Mouse (Mus musculus) hindbrain, embryonic 13.5 days (tissue): Measurements from ENCODE around the gene Pde4d. TPM values are rescaled to one million over a fixed set of nuclear protein-coding genes. Genes with fewer than 3 reads are reported as not detected.
A peak's percentile ranks its signal among the peaks of the same experiment; 100 is the strongest.

Experiments used
- ATAC-seq: fragments of 200-750 bp; cut with Nextera tagmentation; 2 replicates; pipeline ENCODE4 v1.8.0; 2017; ENCODE audit warnings: moderate TSS enrichment; ENCODE audit not compliant: low FRiP score
- H3K27ac ChIP-seq: fragments of 300-500 bp; sonication (generic); 2 replicates; pipeline ENCODE4 v1.5.1; 2015; ENCODE audit warnings: inconsistent platforms, mild to moderate bottlenecking, moderate library complexity
- H3K27me3 ChIP-seq: fragments of 300-500 bp; sonication (generic); 2 replicates; pipeline ENCODE4 v1.6.1; 2015; ENCODE audit warnings: mild to moderate bottlenecking, inconsistent platforms
- H3K36me3 ChIP-seq: fragments of 300-500 bp; sonication (generic); 2 replicates; pipeline ENCODE4 v1.6.1; 2015; ENCODE audit warnings: mild to moderate bottlenecking, inconsistent platforms
- H3K4me1 ChIP-seq: fragments of 300-500 bp; sonication (generic); replicated peaks from 2 replicates; pipeline ENCODE4 v1.6.1; 2015; ENCODE audit warnings: inconsistent platforms
- H3K4me2 ChIP-seq: fragments of 300-500 bp; sonication (generic); 2 replicates; pipeline ENCODE4 v1.6.1; 2015; ENCODE audit warnings: inconsistent platforms, mild to moderate bottlenecking, moderate library complexity
- H3K4me3 ChIP-seq: fragments of 300-500 bp; sonication (generic); 2 replicates; pipeline ENCODE4 v1.5.1; 2015; ENCODE audit warnings: mild to moderate bottlenecking, inconsistent platforms
- H3K9ac ChIP-seq: fragments of 300-500 bp; sonication (generic); 2 replicates; pipeline ENCODE4 v1.6.1; 2015; ENCODE audit warnings: mild to moderate bottlenecking, inconsistent platforms
- H3K9me3 ChIP-seq: fragments of 300-500 bp; sonication (generic); 2 replicates; pipeline ENCODE4 v1.6.1; 2016; ENCODE audit warnings: inconsistent platforms
- WGBS: fragments of 180-500 bp; shearing (Covaris S2); methylation state at CpG from one replicate; pipeline ENCODE4 v1.1.7; 2015; 5-methylcytosine and 5-hydroxymethylcytosine counted together
- polyA plus RNA-seq: library from polyadenylated mRNA; unstranded; fragments of >200 nt; fragmentation: Nextera tagmentation; extraction: Ambion mirVana; gene quantifications from 2 replicates; pipeline ENCODE4 v1.2.1, GENCODE M21; 2015

Pde4d gene
- polyA plus RNA-seq, 1 experiment from 2014 or later = 18.6 TPM

DNA sequence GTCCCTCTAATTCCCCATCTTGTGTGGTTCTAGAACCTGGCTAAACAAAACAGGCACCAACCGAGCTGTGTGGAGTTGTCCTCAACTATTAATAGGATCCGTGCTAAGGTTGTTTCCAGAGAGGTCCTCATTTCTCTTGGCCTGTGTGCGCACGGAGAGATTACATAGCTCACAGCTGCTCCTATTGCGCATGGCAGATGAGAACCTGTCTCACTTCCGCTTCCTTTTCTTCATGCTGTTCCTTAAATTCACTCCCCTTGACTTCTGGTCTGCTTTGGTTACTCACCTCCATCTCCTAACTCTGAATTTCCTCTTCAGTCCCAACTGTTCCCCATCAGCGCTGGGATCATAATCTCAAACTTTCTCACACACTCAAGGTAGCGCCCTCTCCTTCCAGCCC, 956.6 kb downstream of the Pde4d start:
- no peak for ATAC-seq
- no peaks in the 10 kb centered on the region for H3K36me3 ChIP-seq
- H3K9me3 ChIP-seq = no peaks in the 10 kb centered on the region
- WGBS = 96% methylated on average over 8 of the region's 8 CpGs
- H3K9ac ChIP-seq = no peak overlapping the region
- no peak overlapping the region for H3K4me2 ChIP-seq
- H3K4me1 ChIP-seq = no peaks in the 10 kb centered on the region
- H3K4me3 ChIP-seq = no peak overlapping the region
- H3K27me3 ChIP-seq = no peaks in the 10 kb centered on the region
- H3K27ac ChIP-seq = no peak overlapping the region

DNA sequence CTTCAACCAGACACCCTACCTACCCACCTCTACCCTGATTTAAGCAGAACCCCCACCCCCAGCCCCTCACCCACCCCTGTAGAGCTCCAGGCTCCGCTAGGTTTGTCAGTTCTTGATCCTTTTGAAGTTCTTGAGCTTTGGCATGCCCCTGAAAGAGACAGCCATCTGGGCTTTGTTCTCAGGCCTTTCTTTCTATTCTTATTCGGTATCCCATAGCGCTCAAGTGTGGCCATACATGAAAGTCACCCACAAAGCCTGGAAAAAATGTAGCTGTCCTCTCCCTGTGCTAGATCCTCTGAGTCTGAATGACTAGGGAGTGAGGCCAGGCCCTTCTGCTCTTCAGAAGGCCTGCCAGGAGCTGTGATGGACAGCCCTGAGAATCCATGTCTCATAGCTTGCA, 957.6 kb downstream of the Pde4d start:
- ATAC-seq = no peak

DNA sequence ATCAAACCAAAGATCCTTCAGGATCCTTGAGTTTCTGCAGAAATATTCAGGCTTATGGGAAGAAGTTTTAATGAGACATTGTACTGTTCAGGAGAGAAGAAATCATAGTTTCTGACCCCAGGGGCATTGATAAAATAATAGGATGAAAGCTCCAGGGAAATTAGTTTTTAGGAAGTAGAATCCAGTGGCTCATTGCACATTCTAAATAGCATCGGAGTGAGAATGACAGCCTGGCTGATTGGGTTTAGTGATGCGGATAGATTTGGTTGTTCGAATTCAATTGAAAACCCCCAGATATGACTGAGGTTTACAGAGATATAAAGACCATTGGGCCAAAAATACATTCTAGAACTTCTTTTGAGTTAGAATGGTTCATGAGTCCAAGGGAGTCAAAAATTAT, 970.7 kb downstream of the Pde4d start:
- Histone ChIP-seq H3K4me2 (no peak overlapping the region), H3K9me3 (0 out of 2 replicates have a peak, but pooled peaks cover 7% of the 10 kb centered on the region), H3K36me3 (no peaks in the 10 kb centered on the region), H3K4me3 (no peak overlapping the region), H3K27ac (no peak overlapping the region), H3K4me1 (no peaks in the 10 kb centered on the region), H3K9ac (no peak overlapping the region), H3K27me3 (no peaks in the 10 kb centered on the region)
- WGBS = 46% methylated on average over 3 of the region's 3 CpGs
- ATAC-seq = no peak

More for the DNA sequence above, 957.6 kb downstream of the Pde4d start:
- H3K27ac ChIP-seq = no peak overlapping the region
- H3K36me3 ChIP-seq = no peaks in the 10 kb centered on the region
- WGBS = 52% methylated on average over 3 of the region's 3 CpGs
- H3K9me3 ChIP-seq = no peaks in the 10 kb centered on the region
- H3K4me2 ChIP-seq = no peak overlapping the region
- no peaks in the 10 kb centered on the region for H3K4me1 ChIP-seq
- no peaks in the 10 kb centered on the region for H3K27me3 ChIP-seq
- no peak overlapping the region for H3K9ac ChIP-seq
- H3K4me3 ChIP-seq = no peak overlapping the region

DNA sequence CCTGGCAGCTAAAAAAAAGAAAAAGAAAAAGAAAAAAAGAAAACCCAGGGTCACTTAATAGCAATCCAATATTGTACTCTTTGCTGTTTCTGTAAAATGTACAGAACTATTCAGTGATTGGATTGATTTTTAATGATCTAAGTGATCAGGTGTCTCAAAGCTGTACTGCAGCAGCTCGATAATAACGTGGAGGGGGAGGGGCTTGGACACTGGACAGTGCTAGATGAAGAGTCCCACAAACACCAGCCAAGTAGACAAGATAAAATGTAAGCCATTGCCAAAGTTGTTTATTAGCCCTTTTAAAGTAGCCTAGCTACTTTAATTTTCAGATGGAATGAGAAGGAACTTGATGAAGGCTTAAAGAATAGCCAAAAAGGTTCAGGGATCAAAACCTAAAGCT, 975.2 kb downstream of the Pde4d start:
- Histone ChIP-seq H3K4me2 (no peak overlapping the region), H3K9ac (no peak overlapping the region), H3K9me3 (0 out of 2 replicates have a peak, but pooled peaks cover 7% of the 10 kb centered on the region), H3K4me1 (no peaks in the 10 kb centered on the region), H3K4me3 (no peak overlapping the region), H3K27ac (no peak overlapping the region), H3K27me3 (no peaks in the 10 kb centered on the region), H3K36me3 (no peaks in the 10 kb centered on the region)
- ATAC-seq = no peak
- WGBS = 83% methylated on average over 2 of the region's 2 CpGs

DNA sequence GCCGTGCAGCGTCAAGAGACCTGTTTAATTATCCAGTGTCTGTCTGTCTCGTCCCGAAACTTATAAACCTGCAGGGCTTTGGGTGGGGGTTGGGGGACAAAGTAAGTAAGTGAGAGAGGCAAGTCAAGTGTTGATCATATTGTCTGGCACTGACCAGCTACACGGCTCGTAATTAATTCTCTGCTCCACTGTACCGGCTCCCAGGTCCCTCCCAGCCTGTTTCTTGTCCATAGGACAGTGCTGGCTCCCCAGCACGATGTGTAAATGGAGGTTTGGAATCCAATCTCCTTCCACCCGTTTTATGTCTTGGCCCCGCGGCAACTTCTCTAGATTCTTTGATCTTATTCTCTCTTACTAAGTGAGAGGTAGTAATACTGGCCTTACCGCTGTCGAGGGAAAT, 975.8 kb downstream of the Pde4d start:
- no peaks in the 10 kb centered on the region for H3K4me1 ChIP-seq
- H3K36me3 ChIP-seq = no peaks in the 10 kb centered on the region
- 0 out of 2 replicates have a peak, but pooled peaks cover 7% of the 10 kb centered on the region for H3K9me3 ChIP-seq
- no peak for ATAC-seq
- no peaks in the 10 kb centered on the region for H3K27me3 ChIP-seq
- WGBS = 85% methylated on average over 13 of the region's 13 CpGs
- no peak overlapping the region for H3K27ac ChIP-seq
- no peak overlapping the region for H3K4me2 ChIP-seq
- H3K4me3 ChIP-seq = no peak overlapping the region
- no peak overlapping the region for H3K9ac ChIP-seq

DNA sequence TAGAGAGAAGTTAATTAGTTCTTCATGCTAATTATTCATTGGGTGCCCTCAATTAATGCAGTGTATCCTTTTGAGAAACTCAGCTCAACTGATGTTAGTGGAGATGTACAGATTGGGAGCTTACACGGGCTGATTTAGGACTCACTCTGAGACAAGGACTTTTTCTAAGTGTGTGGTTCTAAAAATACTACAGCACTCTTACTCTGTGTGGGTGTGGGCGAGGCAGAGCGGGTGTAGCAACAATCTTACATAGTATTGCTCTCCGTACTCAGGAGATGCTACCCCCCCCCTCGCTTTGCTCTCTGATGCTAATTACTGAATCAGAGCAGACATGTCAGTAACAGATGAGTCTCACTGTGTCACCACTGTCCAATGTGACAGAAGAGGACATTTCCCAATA, 976.3 kb downstream of the Pde4d start:
- ATAC-seq = no peak
- Histone ChIP-seq H3K4me3 (no peak overlapping the region), H3K36me3 (no peaks in the 10 kb centered on the region), H3K9me3 (0 out of 2 replicates have a peak, but pooled peaks cover 7% of the 10 kb centered on the region), H3K4me1 (no peaks in the 10 kb centered on the region), H3K27ac (no peak overlapping the region), H3K9ac (no peak overlapping the region), H3K27me3 (no peaks in the 10 kb centered on the region), H3K4me2 (no peak overlapping the region)
- WGBS = 83% methylated on average over 5 of the region's 5 CpGs

DNA sequence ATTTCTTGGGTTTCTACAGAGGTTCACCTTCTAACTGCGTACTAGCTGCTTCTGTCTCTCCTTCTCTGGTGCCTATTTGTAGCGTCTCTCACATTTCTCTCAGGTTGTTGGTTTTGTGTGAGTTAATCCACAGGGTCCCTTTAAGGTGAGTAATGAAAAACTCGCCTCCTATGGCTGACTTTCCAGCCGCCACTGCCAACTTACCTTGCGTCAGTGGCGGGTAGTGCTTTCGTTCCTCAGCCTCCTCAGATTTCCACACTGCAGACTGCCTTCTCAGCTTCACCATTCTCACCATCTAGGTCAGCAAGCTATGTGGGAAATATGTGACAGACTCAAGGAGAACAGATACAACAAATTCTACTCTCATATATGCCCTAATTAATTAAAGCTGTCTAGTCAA, 977.8 kb downstream of the Pde4d start:
- no peak for ATAC-seq
- H3K27me3 ChIP-seq = no peaks in the 10 kb centered on the region
- H3K4me2 ChIP-seq = no peak overlapping the region
- H3K9ac ChIP-seq = no peak overlapping the region
- no peaks in the 10 kb centered on the region for H3K36me3 ChIP-seq
- H3K9me3 ChIP-seq = no peaks in the 10 kb centered on the region
- H3K4me3 ChIP-seq = no peak overlapping the region
- no peaks in the 10 kb centered on the region for H3K4me1 ChIP-seq
- 83% methylated on average over 7 of the region's 7 CpGs for WGBS
- H3K27ac ChIP-seq = no peak overlapping the region

DNA sequence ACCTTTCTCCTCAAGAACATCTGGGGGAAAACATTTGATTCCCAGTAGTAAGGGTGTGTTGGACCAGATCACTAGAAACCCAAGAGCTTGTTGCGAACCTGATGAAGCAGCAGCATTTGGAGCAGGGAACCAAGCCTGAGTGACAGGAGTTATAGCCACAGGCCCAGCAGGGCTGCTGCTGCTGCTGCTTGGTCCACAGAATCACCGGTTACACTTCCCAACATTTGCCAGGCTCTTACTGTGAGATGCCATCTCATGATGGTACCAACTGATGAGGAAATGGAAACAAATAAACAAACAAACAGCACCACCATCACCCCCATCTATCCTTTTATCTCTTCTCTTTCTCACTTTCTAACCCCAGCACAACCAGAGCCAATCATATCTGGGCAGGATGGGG, 979.8 kb downstream of the Pde4d start:
- Histone ChIP-seq H3K27me3 (no peaks in the 10 kb centered on the region), H3K9me3 (no peaks in the 10 kb centered on the region), H3K36me3 (no peaks in the 10 kb centered on the region), H3K9ac (no peak overlapping the region), H3K27ac (no peak overlapping the region), H3K4me1 (no peaks in the 10 kb centered on the region), H3K4me2 (no peak overlapping the region), H3K4me3 (no peak overlapping the region)
- ATAC-seq = no peak
- WGBS = 92% methylated on average over 2 of the region's 2 CpGs

DNA sequence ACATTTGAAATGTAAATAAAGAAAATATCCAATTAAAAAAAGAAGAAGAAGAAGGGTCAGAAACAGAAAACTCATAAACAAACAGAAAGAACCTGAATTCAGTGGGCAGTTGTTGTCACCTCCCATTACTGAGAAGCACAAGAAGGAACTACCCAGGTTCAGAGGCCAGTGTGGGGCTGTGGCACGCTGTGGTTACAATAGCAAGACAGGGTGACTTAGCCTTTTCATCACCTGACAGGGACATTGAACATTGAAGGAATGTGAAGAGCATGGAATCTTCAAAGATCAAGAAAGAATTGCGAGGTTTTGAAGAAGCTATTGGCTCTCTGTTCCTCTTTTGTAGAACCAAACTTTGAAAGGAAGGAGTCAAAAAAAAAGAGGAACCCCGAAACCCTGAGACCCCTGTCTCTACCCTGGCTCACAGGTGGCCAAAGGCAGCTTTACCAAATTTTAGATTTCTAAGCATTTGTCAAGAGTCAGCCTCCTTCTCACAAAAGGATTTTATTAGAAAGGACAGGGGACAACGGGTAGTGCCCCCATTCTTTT, 987.6 kb downstream of the Pde4d start:
- no peak overlapping the region for H3K9ac ChIP-seq
- H3K4me3 ChIP-seq = no peak overlapping the region
- H3K27me3 ChIP-seq = no peaks in the 10 kb centered on the region
- WGBS = 61% methylated on average over 4 of the region's 4 CpGs
- no peaks in the 10 kb centered on the region for H3K36me3 ChIP-seq
- H3K27ac ChIP-seq = no peak overlapping the region
- no peak overlapping the region for H3K4me2 ChIP-seq
- peaks cover 14% of the 10 kb centered on the region for H3K4me1 ChIP-seq
- no peaks in the 10 kb centered on the region for H3K9me3 ChIP-seq
- ATAC-seq = no peak

DNA sequence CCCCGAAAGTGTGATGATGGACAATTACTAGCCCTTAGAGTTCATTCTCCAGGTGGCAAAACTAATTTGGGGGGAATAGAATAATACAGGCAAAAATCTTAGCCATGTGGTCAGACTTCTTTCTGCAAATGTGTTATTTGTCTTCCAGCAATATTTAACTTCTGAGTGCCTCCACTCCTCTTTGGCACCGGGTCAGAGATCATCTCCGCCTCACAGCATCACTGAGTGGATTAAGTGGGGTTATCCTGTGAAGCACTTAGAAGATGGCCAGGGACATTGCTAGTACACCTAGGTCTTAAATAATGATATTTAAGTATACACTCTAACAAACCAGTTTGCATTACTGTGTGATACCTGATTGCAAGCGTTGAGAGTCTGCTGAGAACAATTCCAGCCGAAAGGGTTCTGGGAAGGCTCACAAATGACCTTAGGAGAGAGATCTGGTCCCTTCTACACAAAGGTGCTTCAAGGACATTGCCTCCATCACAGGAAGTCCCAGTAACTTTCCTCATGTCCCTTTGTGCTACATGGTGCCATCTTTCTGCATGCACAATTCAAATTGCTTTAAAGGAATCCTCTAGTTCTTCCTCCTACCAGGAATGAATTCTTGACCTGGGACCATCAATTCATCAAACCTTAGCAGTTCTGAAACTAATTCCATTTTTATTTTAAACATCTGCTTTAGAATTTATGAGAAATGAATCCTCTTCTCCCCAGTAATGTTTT, 989.9 kb downstream of the Pde4d start:
- Histone ChIP-seq H3K27me3 (no peaks in the 10 kb centered on the region), H3K36me3 (no peaks in the 10 kb centered on the region), H3K27ac (peak overlapping the region; percentile 95), H3K9ac (peak overlapping the region; percentile 49; the same call in 1 of the 2 replicates), H3K4me1 (peaks cover 32% of the 10 kb centered on the region), H3K4me3 (peak overlapping the region; percentile 57), H3K9me3 (no peaks in the 10 kb centered on the region), H3K4me2 (peak overlapping the region; percentile 73)
- WGBS = 69% methylated on average over 5 of the region's 5 CpGs
- ATAC-seq = no peak

DNA sequence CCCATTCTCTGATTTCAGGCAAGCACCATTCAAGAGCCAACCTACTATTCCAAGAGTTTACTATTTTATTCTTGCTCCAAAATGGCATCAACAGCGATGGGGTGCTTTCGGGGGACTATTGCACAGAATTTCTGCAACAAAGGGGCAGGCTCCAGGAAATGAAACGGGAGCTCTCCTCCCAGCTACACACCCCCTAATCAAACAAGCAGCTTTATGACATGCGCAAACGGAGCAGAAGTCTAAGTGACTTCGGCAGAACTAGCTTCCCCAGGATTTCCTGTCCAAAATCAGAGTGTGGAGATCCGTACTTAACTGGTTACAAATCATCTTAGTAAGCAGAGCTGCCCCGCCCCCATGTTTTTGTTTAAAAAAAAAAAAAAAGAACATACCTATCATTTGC, 990.6 kb downstream of the Pde4d start:
- Histone ChIP-seq H3K27ac (peak overlapping the region; percentile 95), H3K4me2 (peak overlapping the region; percentile 73), H3K36me3 (no peaks in the 10 kb centered on the region), H3K4me3 (peak overlapping the region; percentile 57), H3K4me1 (peaks cover 38% of the 10 kb centered on the region), H3K9ac (peak overlapping the region; percentile 81), H3K27me3 (no peaks in the 10 kb centered on the region), H3K9me3 (no peaks in the 10 kb centered on the region)
- ATAC-seq = peak; percentile 86
- WGBS = under 1% methylated on average over 8 of the region's 8 CpGs

DNA sequence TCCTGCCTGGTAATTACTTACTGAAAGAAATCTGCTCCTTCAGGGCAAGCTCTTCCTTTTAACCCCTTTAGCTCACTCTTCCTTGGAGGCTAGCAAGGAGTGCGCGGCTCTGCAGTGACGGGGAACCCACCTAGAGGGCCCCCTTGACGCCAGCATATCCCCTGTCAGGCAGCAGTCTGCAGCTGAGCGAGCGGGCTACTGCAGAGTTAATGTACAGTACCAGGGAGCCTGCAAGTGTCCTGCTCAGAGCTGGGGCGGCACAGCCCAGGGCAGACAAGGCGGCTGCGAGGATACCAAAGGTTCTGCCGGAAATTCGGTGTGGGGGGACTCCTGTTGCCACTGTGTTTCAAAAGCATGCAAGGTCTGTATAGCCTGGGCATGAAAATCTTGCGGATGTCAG, 991.1 kb downstream of the Pde4d start:
- Histone ChIP-seq H3K9me3 (no peaks in the 10 kb centered on the region), H3K9ac (peak overlapping the region; percentile 81), H3K36me3 (no peaks in the 10 kb centered on the region), H3K4me1 (peaks cover 42% of the 10 kb centered on the region), H3K4me2 (peak overlapping the region; percentile 73), H3K27ac (peak overlapping the region; percentile 95), H3K27me3 (no peaks in the 10 kb centered on the region), H3K4me3 (peak overlapping the region; percentile 57)
- WGBS = under 1% methylated on average over 12 of the region's 12 CpGs
- peak; percentile 98 for ATAC-seq
